Mouse (Mus musculus) hindbrain, embryonic 14.5 days (tissue): ENCODE results near the gene Neu2. TPM values are rescaled to one million over a fixed set of nuclear protein-coding genes. Genes with fewer than 3 reads are reported as not detected.

Experiments
- ATAC-seq: fragments of 200-750 bp; cut with Nextera tagmentation; 2 replicates; pipeline ENCODE4 v1.8.0; 2017; ENCODE audit warnings: moderate number of reproducible peaks, mild to moderate bottlenecking, moderate TSS enrichment, moderate library complexity; ENCODE audit not compliant: low FRiP score
- DNase-seq: peaks from one replicate; pipeline ENCODE4 v3.0.0-alpha.2; 2015; ENCODE audit warnings: low spot score
- H3K27ac ChIP-seq: fragments of 300-500 bp; sonication (generic); 2 replicates; pipeline ENCODE4 v1.5.1; 2014; ENCODE audit warnings: mild to moderate bottlenecking, moderate library complexity
- H3K27me3 ChIP-seq: fragments of 300-500 bp; sonication (generic); 2 replicates; pipeline ENCODE4 v1.6.1; 2014; ENCODE audit warnings: mild to moderate bottlenecking, low read length, mixed read lengths; ENCODE audit not compliant: control insufficient read depth, insufficient read depth
- H3K36me3 ChIP-seq: fragments of 300-500 bp; sonication (generic); replicated peaks from 2 replicates; pipeline ENCODE4 v1.6.1; 2014; ENCODE audit not compliant: control insufficient read depth, insufficient read depth
- H3K4me1 ChIP-seq: fragments of 300-500 bp; sonication (generic); replicated peaks from 2 replicates; pipeline ENCODE4 v1.6.1; 2014; ENCODE audit warnings: antibody characterized with exemption, low read length, mixed read lengths; ENCODE audit not compliant: control insufficient read depth, insufficient read depth
- H3K4me2 ChIP-seq: fragments of 300-500 bp; sonication (generic); replicated peaks from 2 replicates; pipeline ENCODE4 v1.6.1; 2014; ENCODE audit warnings: mild to moderate bottlenecking, moderate library complexity
- H3K4me3 ChIP-seq: fragments of 300-500 bp; sonication (generic); replicated peaks from 2 replicates; pipeline ENCODE4 v1.5.1; 2014; ENCODE audit warnings: mild to moderate bottlenecking, low read length
- H3K9ac ChIP-seq: fragments of 300-500 bp; sonication (generic); 2 replicates; pipeline ENCODE4 v1.6.1; 2014
- H3K9me3 ChIP-seq: fragments of 300-500 bp; sonication (generic); 2 replicates; pipeline ENCODE4 v1.6.1; 2016; ENCODE audit warnings: low read length; ENCODE audit not compliant: control insufficient read depth
- WGBS: fragments of 180-500 bp; shearing (Covaris S2); extraction: QIAGEN DNeasy Blood & Tissue Kit; methylation state at CpG from one replicate; pipeline ENCODE4 v1.1.7; 2014; 5-methylcytosine and 5-hydroxymethylcytosine counted together
- polyA plus RNA-seq: library from polyadenylated mRNA; unstranded; fragments of >200 nt; fragmentation: Nextera tagmentation; extraction: Ambion mirVana; gene quantifications from 2 replicates; pipeline ENCODE4 v1.2.1, GENCODE M21; 2014

The Neu2 gene
- polyA plus RNA-seq, 1 experiment from 2014 or later = 0.40 TPM

DNA sequence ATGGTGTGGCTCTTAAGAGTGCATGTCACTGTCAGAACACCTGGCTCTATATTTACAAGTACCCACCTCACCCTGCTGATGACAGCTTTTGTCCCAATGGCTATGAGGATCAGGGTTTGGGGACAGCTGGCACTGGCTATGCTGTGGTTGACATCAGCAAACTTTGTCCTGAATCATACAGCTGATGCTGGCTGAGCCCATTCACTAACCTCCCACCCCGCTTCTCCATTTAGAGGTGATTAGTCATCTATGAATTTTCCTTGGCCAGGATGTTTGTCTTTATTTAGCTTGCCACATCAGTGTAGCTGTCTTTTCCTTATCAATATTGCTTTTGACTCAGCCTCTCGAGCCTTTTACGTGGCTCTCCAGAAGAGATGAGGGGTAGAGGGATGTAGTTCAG lies 17.4 kb upstream of the Neu2 start:
- H3K4me3 ChIP-seq = no peak overlapping the region
- ATAC-seq (no peak), DNase-seq (no peak)
- H3K4me2 ChIP-seq = no peak overlapping the region
- H3K36me3 ChIP-seq = no peaks in the 10 kb centered on the region
- no peaks in the 10 kb centered on the region for H3K27me3 ChIP-seq
- no peak overlapping the region for H3K9ac ChIP-seq
- H3K9me3 ChIP-seq = no peaks in the 10 kb centered on the region
- H3K4me1 ChIP-seq = no peaks in the 10 kb centered on the region
- 90% methylated on average over 3 of the region's 3 CpGs for WGBS
- H3K27ac ChIP-seq = no peak overlapping the region

DNA sequence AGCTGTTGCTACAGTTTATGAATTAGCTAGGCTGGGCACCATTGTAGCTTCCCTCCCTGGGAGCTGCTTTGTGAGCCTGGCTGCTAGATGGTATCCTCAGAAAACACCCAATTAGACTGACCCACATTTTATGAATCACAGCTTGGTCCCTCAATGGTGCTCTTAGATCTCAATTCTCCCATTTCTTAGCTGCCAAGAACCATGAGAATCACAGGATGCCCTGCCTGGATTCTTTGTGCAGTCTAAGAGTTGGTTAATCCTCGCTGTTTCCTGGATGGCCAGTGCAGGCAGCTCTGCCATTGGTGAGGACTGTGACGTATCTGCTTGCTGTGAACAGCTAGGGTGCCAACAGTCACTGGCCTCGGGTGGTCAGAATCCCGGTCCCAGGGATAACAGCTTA lies 16.1 kb upstream of the Neu2 start:
- H3K4me1 ChIP-seq = no peaks in the 10 kb centered on the region
- ATAC-seq (no peak), DNase-seq (no peak)
- WGBS = 81% methylated on average over 4 of the region's 4 CpGs
- no peaks in the 10 kb centered on the region for H3K36me3 ChIP-seq
- no peaks in the 10 kb centered on the region for H3K27me3 ChIP-seq
- no peak overlapping the region for H3K27ac ChIP-seq
- no peak overlapping the region for H3K9ac ChIP-seq
- H3K4me3 ChIP-seq = no peak overlapping the region
- H3K9me3 ChIP-seq = no peaks in the 10 kb centered on the region
- H3K4me2 ChIP-seq = no peak overlapping the region

GRCm38 (mm10) chr1:87505524-87505923 lies 4.2 kb upstream of the Neu2 start:
- no peaks in the 10 kb centered on the region; the same call in 1 of the 2 replicates for H3K4me1 ChIP-seq
- ATAC-seq (no peak), DNase-seq (no peak)
- no peak overlapping the region for H3K9ac ChIP-seq
- H3K4me2 ChIP-seq = no peak overlapping the region
- H3K27me3 ChIP-seq = peaks cover 23% of the 10 kb centered on the region
- H3K9me3 ChIP-seq = no peaks in the 10 kb centered on the region
- WGBS = 93% methylated on average over 4 of the region's 4 CpGs
- no peak overlapping the region for H3K27ac ChIP-seq
- no peaks in the 10 kb centered on the region for H3K36me3 ChIP-seq
- no peak overlapping the region for H3K4me3 ChIP-seq

DNA sequence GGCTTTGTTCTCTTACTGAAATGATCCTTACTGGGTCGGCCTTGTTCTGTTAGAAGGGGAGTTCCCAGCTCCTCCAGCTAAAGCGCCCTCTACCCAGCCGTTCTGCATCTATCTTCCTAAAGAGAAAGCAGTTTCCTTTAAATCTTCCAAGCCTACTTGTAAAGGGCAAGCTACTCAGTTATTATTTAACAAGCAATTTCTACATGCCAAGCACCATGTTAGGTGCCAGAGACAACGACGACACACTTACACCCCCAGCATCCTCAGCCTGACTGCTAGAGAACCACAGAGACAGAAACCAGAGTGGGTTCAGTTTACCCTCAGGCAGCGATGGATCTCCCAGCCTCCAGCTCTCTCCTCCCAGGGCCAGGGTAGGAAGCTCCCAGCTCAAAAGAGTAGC lies 1.8 kb upstream of the Neu2 start:
- DNase-seq (no peak), ATAC-seq (no peak)
- 55% methylated on average over 6 of the region's 6 CpGs for WGBS
- no peaks in the 10 kb centered on the region for H3K36me3 ChIP-seq
- H3K27me3 ChIP-seq = peaks cover 26% of the 10 kb centered on the region
- H3K4me2 ChIP-seq = no peak overlapping the region
- H3K9ac ChIP-seq = no peak overlapping the region
- no peaks in the 10 kb centered on the region; the same call in 1 of the 2 replicates for H3K4me1 ChIP-seq
- H3K27ac ChIP-seq = no peak overlapping the region
- no peak overlapping the region for H3K4me3 ChIP-seq
- no peaks in the 10 kb centered on the region for H3K9me3 ChIP-seq

DNA sequence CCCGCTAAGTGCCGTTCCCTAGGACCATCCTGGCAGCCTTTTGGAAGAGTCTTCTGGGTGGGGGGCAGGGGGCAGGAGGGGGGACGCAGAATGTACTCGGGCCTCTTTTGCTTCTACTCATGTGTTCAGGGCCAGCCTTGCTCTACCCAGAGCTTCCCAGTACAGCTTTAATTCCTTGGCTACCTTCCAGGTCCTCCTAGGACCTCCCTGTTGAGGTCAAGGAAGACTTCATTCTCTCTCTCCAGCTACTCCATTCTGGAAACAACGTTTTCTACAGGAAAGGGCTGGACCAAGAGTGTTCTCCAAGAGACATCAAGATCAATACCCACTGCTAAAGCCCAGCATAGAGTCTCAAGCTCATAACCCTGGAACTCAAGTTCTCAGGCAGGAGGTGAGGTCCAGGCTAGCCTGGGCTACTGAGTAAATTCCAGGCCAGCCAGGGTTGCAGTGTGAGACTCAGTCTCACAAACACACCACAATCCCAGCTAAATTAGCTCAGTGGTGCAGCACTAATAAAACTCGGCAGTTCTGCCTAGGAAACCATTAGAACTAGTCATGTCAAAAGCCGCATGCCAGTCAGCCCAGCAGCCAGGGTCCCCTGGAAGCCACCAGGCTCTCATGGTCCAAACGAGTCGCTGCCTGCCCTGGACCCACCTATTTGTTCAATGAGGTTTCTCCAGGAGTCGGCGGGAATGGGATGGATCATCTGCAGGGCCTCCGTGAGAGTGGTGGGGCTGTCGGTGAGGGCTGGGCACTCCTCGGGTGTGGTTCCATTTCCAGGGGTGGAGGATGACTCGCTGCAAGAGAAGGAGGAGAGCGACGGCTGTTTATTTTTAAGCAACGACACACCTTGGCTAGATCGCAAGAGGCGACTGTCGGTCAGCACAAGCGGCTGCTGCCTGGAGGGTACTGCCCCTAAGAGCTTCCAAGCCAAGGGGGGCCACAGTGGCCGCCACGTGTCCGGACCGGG lies 813 bp upstream of the Neu2 start:
- Histone ChIP-seq H3K27ac (no peak overlapping the region), H3K4me3 (peak overlapping the region; percentile 83), H3K9ac (peak overlapping the region; percentile 82), H3K36me3 (no peaks in the 10 kb centered on the region), H3K4me2 (peak overlapping the region; percentile 72), H3K27me3 (peaks cover 26% of the 10 kb centered on the region), H3K9me3 (no peaks in the 10 kb centered on the region), H3K4me1 (no peaks in the 10 kb centered on the region; the same call in 1 of the 2 replicates)
- ATAC-seq (no peak), DNase-seq (no peak)
- 18% methylated on average over 26 of the region's 26 CpGs for WGBS

DNA sequence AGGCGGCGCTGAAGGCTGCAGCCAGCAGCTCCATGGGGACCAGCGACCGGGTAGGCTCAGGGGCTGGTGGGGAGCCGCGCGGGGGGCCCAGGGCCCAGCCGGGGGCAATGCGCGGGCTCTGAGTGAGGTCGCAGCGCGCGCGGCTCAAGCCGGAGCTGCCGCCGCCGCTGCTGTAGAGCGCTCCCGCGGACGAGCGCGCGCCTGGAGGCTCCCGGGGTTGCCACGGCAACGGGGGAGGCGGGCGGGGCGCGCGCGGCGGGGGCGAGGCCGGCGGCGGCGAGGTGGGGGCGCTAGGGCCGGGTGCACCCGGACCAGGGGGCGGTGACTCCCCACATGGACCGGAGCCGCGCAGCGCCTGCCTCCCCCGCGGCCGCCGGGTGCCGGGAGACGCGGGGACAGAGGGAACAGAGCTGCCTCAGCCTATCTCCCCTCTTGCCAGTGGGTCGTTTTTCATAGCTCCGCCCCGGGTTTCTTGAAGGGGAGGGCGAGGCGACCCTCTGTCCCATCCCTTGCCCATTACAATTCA lies 540 bp downstream of the Neu2 start:
- under 1% methylated on average over 60 of the region's 61 CpGs for WGBS
- DNase-seq = peak; percentile 77

DNA sequence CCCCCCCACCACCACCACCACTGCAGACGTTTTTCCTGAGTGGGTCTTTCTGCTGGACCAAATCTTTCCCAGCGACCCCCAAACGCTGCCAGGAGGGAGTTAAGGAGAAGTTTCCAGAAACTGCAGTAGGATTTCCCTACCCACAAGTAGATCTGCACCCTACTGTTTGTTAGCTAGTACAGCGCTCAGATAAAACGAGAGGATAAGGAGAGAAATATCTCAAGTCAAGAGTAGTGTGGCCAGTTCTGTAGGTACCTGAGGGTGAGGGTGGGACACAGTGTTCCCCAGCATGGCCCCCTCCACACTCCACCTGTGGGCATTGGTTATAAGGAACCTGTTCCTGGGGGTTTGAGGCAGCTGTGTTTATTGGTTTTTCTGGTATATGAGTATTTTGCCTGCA lies 1.2 kb downstream of the Neu2 start:
- Histone ChIP-seq H3K4me2 (peak overlapping the region; percentile 72), H3K9me3 (no peaks in the 10 kb centered on the region), H3K27ac (no peak overlapping the region), H3K9ac (no peak overlapping the region; the same call in 1 of the 2 replicates), H3K4me1 (no peaks in the 10 kb centered on the region; the same call in 1 of the 2 replicates), H3K27me3 (peaks cover 26% of the 10 kb centered on the region), H3K4me3 (peak overlapping the region; percentile 83), H3K36me3 (no peaks in the 10 kb centered on the region)
- DNase-seq = no peak
- ATAC-seq = no peak
- 10% methylated on average over 5 of the region's 5 CpGs for WGBS

More for the DNA sequence above, 540 bp downstream of the Neu2 start:
- peak overlapping the region; percentile 82 for H3K9ac ChIP-seq
- peak; percentile 86 for ATAC-seq
- no peaks in the 10 kb centered on the region for H3K36me3 ChIP-seq
- peak overlapping the region; percentile 83 for H3K4me3 ChIP-seq
- peak overlapping the region; percentile 72 for H3K4me2 ChIP-seq
- no peak overlapping the region for H3K27ac ChIP-seq
- H3K27me3 ChIP-seq = peaks cover 26% of the 10 kb centered on the region
- H3K4me1 ChIP-seq = no peaks in the 10 kb centered on the region; the same call in 1 of the 2 replicates
- H3K9me3 ChIP-seq = no peaks in the 10 kb centered on the region

- peak overlapping the region; percentile 19; the same call in 1 of the 2 replicates for H3K4me2 ChIP-seq
- no peaks in the 10 kb centered on the region for H3K36me3 ChIP-seq
- H3K4me1 ChIP-seq = no peaks in the 10 kb centered on the region
- no peak overlapping the region for H3K27ac ChIP-seq
- no peak overlapping the region for H3K9ac ChIP-seq
- H3K9me3 ChIP-seq = no peaks in the 10 kb centered on the region
- ATAC-seq (no peak), DNase-seq (no peak)
- no peak overlapping the region for H3K4me3 ChIP-seq
- H3K27me3 ChIP-seq = no peaks in the 10 kb centered on the region
Measured at GRCm38 (mm10) chr1:87520467-87520866, 10.8 kb downstream of the Neu2 start.

- no peak overlapping the region for H3K4me3 ChIP-seq
- no peaks in the 10 kb centered on the region for H3K36me3 ChIP-seq
- no peak overlapping the region for H3K4me2 ChIP-seq
- DNase-seq (no peak), ATAC-seq (no peak)
- H3K4me1 ChIP-seq = no peaks in the 10 kb centered on the region
- H3K27ac ChIP-seq = no peak overlapping the region
- no peaks in the 10 kb centered on the region for H3K9me3 ChIP-seq
- H3K27me3 ChIP-seq = no peaks in the 10 kb centered on the region
- WGBS = 71% methylated on average over 1 of the region's 1 CpGs
- H3K9ac ChIP-seq = no peak overlapping the region
Measured at GRCm38 (mm10) chr1:87521523-87521922, 11.8 kb downstream of the Neu2 start.
